Mouse (Mus musculus) lung, postnatal 36 days (tissue): ENCODE data around the gene Vsx2.

Experiments used
- DNase-seq: peaks from one replicate; pipeline ENCODE4 v3.0.0; 2022; ENCODE audit warnings: mixed read lengths

Vsx2 gene

GRCm38 (mm10) chr12:84569336-84569970 lies at the start of gene Vsx2:
Gene Vsx2 (plus strand): TSS chr12:84569762.
- no peak for DNase-seq

- DNase-seq: no peak
Measured at GRCm38 (mm10) chr12:84523728-84524127, 45.8 kb upstream of the Vsx2 start.

GRCm38 (mm10) chr12:84524147-84525050 lies 45.2 kb upstream of the Vsx2 start:
- no peak for DNase-seq

GRCm38 (mm10) chr12:84525422-84525821 lies 44.1 kb upstream of the Vsx2 start:
- no peak for DNase-seq

GRCm38 (mm10) chr12:84530426-84530825 lies 39.1 kb upstream of the Vsx2 start:
- DNase-seq: no peak

GRCm38 (mm10) chr12:84531906-84532829 lies 37.4 kb upstream of the Vsx2 start:
- DNase-seq: no peak

- DNase-seq: no peak
Measured at GRCm38 (mm10) chr12:84532830-84533199, 36.7 kb upstream of the Vsx2 start.

- peak; percentile 1 for DNase-seq
Measured at GRCm38 (mm10) chr12:84533706-84534486, 35.7 kb upstream of the Vsx2 start.

GRCm38 (mm10) chr12:84539537-84539936 lies 30.0 kb upstream of the Vsx2 start:
- DNase-seq: peak; percentile 7

- DNase-seq: no peak
Measured at GRCm38 (mm10) chr12:84541391-84541958, 28.1 kb upstream of the Vsx2 start.

- DNase-seq: peak; percentile 57
Measured at GRCm38 (mm10) chr12:84546028-84546427, 23.5 kb upstream of the Vsx2 start.

GRCm38 (mm10) chr12:84546577-84547085 lies 22.9 kb upstream of the Vsx2 start:
- no peak for DNase-seq

GRCm38 (mm10) chr12:84548251-84548650 lies 21.3 kb upstream of the Vsx2 start:
- DNase-seq: no peak

- no peak for DNase-seq
Measured at GRCm38 (mm10) chr12:84555218-84555617, 14.3 kb upstream of the Vsx2 start.

GRCm38 (mm10) chr12:84562558-84562957 lies 7.0 kb upstream of the Vsx2 start:
- DNase-seq: no peak

GRCm38 (mm10) chr12:84567576-84567975 lies 2.0 kb upstream of the Vsx2 start:
- no peak for DNase-seq

GRCm38 (mm10) chr12:84569976-84570693 lies 573 bp downstream of the Vsx2 start:
- no peak for DNase-seq

GRCm38 (mm10) chr12:84570694-84571415 lies 1.3 kb downstream of the Vsx2 start:
- no peak for DNase-seq

- no peak for DNase-seq
Measured at GRCm38 (mm10) chr12:84571466-84572340, 2.1 kb downstream of the Vsx2 start.
